Mouse (Mus musculus): ENCODE measurements at regions not wholly inside any gene's neighbourhood (a gene's known extent, or its start where the extent isn't known, plus 50 kb on each side); places are given as distances from the start of the nearest gene placed in this dataset.

DNA sequence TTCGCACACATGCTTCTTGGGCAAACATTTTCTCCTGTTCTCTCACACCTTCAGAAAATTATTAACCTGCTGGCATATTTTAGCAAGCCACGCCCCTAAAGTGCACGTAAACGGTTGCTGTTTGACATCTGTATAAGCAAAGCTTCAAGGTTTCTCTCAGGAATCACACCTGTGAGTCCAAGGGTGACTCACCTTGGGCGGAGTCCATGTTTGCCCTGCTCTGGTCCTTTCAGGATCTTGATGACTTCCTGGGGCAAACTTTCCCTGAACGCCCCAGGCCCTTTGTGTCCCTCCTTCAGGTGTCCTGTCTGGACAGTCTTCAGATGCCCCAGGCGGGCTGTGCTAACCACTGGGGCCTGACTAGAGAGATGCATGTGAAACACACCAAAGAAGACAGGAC is 137.1 kb upstream of the Hs6st1 start:
- no peak overlapping the region for H3K9ac ChIP-seq (ENCODE audit: low read depth, low read length)
- H3K4me1 ChIP-seq (ENCODE audit: control insufficient read depth, insufficient read depth, low read depth, low read length) = no peaks in the 10 kb centered on the region
- no peaks in the 10 kb centered on the region for H3K36me3 ChIP-seq (ENCODE audit: control insufficient read depth, insufficient read depth, low read length)
- no peak overlapping the region for H3K27ac ChIP-seq (ENCODE audit: low read depth, low read length)
- no peaks in the 10 kb centered on the region for H3K9me3 ChIP-seq (ENCODE audit: control insufficient read depth, low read length)
- no peak for ATAC-seq
- WGBS = 92% methylated on average over 7 of the region's 7 CpGs
- H3K4me3 ChIP-seq (ENCODE audit: low read length) = no peak overlapping the region
- no peak overlapping the region for H3K4me2 ChIP-seq (ENCODE audit: low read length)
- no peaks in the 10 kb centered on the region for H3K27me3 ChIP-seq (replicated peaks; ENCODE audit: control insufficient read depth, insufficient read depth, low read length)

GRCm38 (mm10) chr1:35933511-35933910 is 134.7 kb upstream of the Hs6st1 start:
- Histone ChIP-seq H3K9ac (ENCODE audit: low read depth, low read length) (no peak overlapping the region), H3K9me3 (ENCODE audit: control insufficient read depth, low read length) (no peaks in the 10 kb centered on the region), H3K4me1 (ENCODE audit: control insufficient read depth, insufficient read depth, low read depth, low read length) (no peaks in the 10 kb centered on the region), H3K4me2 (ENCODE audit: low read length) (no peak overlapping the region), H3K4me3 (ENCODE audit: low read length) (no peak overlapping the region), H3K36me3 (ENCODE audit: control insufficient read depth, insufficient read depth, low read length) (no peaks in the 10 kb centered on the region), H3K27ac (ENCODE audit: low read depth, low read length) (no peak overlapping the region), H3K27me3 (replicated peaks; ENCODE audit: control insufficient read depth, insufficient read depth, low read length) (no peaks in the 10 kb centered on the region)
- ATAC-seq = no peak
- WGBS = 87% methylated on average over 7 of the region's 7 CpGs

DNA sequence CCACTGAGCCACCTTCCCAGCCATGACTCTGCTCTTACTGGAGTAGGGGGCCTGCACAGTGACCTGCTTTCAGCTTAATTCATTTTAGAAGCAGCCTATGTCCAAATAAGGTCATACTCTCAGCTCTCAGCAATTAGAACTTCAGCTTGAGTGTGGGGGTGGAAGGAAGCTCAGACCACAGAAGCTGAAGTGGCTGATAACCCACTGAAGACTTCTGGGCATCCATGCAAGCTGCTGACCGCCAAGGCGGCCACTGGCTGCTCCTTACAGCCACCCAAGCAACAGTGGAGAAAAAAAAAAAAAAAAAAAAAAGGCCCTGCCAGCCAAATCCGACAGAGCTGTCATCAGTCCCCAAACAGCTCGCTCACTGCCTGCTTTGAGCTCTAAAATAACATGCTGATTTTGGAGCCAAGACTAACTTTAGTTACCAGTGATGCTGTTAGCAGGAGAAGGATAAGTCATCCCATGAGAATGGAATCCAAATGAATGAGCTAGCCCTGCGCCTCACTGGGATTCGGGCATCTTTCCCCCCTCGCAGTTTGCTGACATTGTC is 133.0 kb upstream of the Hs6st1 start:
- H3K27ac ChIP-seq (ENCODE audit: low read depth, low read length) = no peak overlapping the region
- WGBS = 56% methylated on average over 7 of the region's 7 CpGs
- no peaks in the 10 kb centered on the region for H3K9me3 ChIP-seq (ENCODE audit: control insufficient read depth, low read length)

GRCm38 (mm10) chr1:35936362-35937093 is 131.7 kb upstream of the Hs6st1 start:
- Histone ChIP-seq H3K9me3 (ENCODE audit: control insufficient read depth, low read length) (no peaks in the 10 kb centered on the region), H3K27ac (ENCODE audit: low read depth, low read length) (no peak overlapping the region), H3K27me3 (replicated peaks; ENCODE audit: control insufficient read depth, insufficient read depth, low read length) (no peaks in the 10 kb centered on the region), H3K4me1 (ENCODE audit: control insufficient read depth, insufficient read depth, low read depth, low read length) (peaks cover 2% of the 10 kb centered on the region; the same call in 1 of the 2 replicates), H3K4me2 (ENCODE audit: low read length) (no peak overlapping the region), H3K4me3 (ENCODE audit: low read length) (no peak overlapping the region), H3K9ac (ENCODE audit: low read depth, low read length) (no peak overlapping the region), H3K36me3 (ENCODE audit: control insufficient read depth, insufficient read depth, low read length) (no peaks in the 10 kb centered on the region)
- 73% methylated on average over 5 of the region's 5 CpGs for WGBS
- no peak for ATAC-seq

More for the DNA sequence above, 133.0 kb upstream of the Hs6st1 start:
- H3K4me1 ChIP-seq (ENCODE audit: control insufficient read depth, insufficient read depth, low read depth, low read length) = no peaks in the 10 kb centered on the region
- no peaks in the 10 kb centered on the region for H3K27me3 ChIP-seq (replicated peaks; ENCODE audit: control insufficient read depth, insufficient read depth, low read length)
- no peak overlapping the region for H3K4me2 ChIP-seq (ENCODE audit: low read length)
- H3K36me3 ChIP-seq (ENCODE audit: control insufficient read depth, insufficient read depth, low read length) = no peaks in the 10 kb centered on the region
- H3K9ac ChIP-seq (ENCODE audit: low read depth, low read length) = no peak overlapping the region
- no peak for ATAC-seq
- H3K4me3 ChIP-seq (ENCODE audit: low read length) = no peak overlapping the region

DNA sequence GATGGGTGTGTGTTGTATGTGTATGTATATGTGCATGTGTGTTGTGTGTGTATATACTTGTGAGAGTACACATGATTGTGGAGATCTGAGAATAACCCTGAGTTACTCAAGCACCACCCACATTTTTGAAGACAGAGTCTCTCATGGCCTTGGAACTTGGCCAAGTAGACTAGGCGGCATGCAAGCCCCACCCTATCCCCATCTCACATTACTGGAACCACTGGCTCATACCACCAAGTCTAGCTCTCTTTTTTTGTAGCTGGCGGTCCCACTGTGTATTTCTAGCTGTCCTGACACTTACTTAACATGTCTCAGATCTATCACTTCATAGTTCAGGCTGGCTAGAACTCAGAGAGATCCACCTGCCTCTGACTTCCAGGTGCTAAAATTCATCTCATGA is 128.0 kb upstream of the Hs6st1 start:
- Histone ChIP-seq H3K4me1 (ENCODE audit: control insufficient read depth, insufficient read depth, low read depth, low read length) (peaks cover 6% of the 10 kb centered on the region; the same call in 1 of the 2 replicates), H3K27me3 (replicated peaks; ENCODE audit: control insufficient read depth, insufficient read depth, low read length) (no peaks in the 10 kb centered on the region), H3K9ac (ENCODE audit: low read depth, low read length) (no peak overlapping the region), H3K4me2 (ENCODE audit: low read length) (no peak overlapping the region), H3K36me3 (ENCODE audit: control insufficient read depth, insufficient read depth, low read length) (no peaks in the 10 kb centered on the region), H3K27ac (ENCODE audit: low read depth, low read length) (no peak overlapping the region), H3K4me3 (ENCODE audit: low read length) (no peak overlapping the region), H3K9me3 (ENCODE audit: control insufficient read depth, low read length) (no peaks in the 10 kb centered on the region)
- no peak for ATAC-seq
- WGBS = 73% methylated on average over 2 of the region's 2 CpGs

GRCm38 (mm10) chr1:35941642-35942077 is 126.5 kb upstream of the Hs6st1 start:
- no peaks in the 10 kb centered on the region for H3K9me3 ChIP-seq (ENCODE audit: control insufficient read depth, low read length)
- 0 out of 2 replicates have a peak, but pooled peaks have one; percentile 14 for ATAC-seq

DNA sequence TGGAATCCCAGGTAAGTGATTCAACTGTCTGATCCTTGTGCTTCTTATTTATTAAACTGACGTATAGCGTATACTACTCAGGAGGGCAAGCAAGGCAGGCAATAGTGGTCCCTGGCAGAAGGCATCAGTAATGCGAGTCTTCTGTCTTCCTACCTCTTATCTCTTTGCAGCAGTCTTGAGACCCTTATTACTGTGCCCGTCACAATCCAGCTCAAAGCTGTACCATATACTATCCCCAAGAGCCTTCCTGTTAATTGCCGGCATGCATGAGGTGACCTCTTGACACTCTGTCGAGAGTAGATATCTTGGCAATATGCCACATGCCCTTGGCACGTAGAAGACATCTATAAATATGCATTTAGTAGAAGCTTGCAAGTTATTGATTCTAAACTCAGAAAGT is 126.0 kb upstream of the Hs6st1 start:
- 44% methylated on average over 7 of the region's 7 CpGs for WGBS
- Histone ChIP-seq H3K4me2 (ENCODE audit: low read length) (no peak overlapping the region), H3K27me3 (replicated peaks; ENCODE audit: control insufficient read depth, insufficient read depth, low read length) (no peaks in the 10 kb centered on the region), H3K9ac (ENCODE audit: low read depth, low read length) (no peak overlapping the region), H3K4me1 (ENCODE audit: control insufficient read depth, insufficient read depth, low read depth, low read length) (peaks cover 6% of the 10 kb centered on the region; the same call in 1 of the 2 replicates), H3K27ac (ENCODE audit: low read depth, low read length) (no peak overlapping the region), H3K9me3 (ENCODE audit: control insufficient read depth, low read length) (no peaks in the 10 kb centered on the region), H3K36me3 (ENCODE audit: control insufficient read depth, insufficient read depth, low read length) (no peaks in the 10 kb centered on the region), H3K4me3 (ENCODE audit: low read length) (no peak overlapping the region)
- peak; percentile 35; the same call in 1 of the 2 replicates for ATAC-seq

More at GRCm38 (mm10) chr1:35941642-35942077, 126.5 kb upstream of the Hs6st1 start:
- no peak overlapping the region for H3K9ac ChIP-seq (ENCODE audit: low read depth, low read length)
- 17% methylated on average over 8 of the region's 8 CpGs for WGBS
- H3K27me3 ChIP-seq (replicated peaks; ENCODE audit: control insufficient read depth, insufficient read depth, low read length) = no peaks in the 10 kb centered on the region
- H3K36me3 ChIP-seq (ENCODE audit: control insufficient read depth, insufficient read depth, low read length) = no peaks in the 10 kb centered on the region
- H3K27ac ChIP-seq (ENCODE audit: low read depth, low read length) = no peak overlapping the region
- no peak overlapping the region for H3K4me2 ChIP-seq (ENCODE audit: low read length)
- H3K4me3 ChIP-seq (ENCODE audit: low read length) = no peak overlapping the region
- peaks cover 6% of the 10 kb centered on the region; the same call in 1 of the 2 replicates for H3K4me1 ChIP-seq (ENCODE audit: control insufficient read depth, insufficient read depth, low read depth, low read length)

DNA sequence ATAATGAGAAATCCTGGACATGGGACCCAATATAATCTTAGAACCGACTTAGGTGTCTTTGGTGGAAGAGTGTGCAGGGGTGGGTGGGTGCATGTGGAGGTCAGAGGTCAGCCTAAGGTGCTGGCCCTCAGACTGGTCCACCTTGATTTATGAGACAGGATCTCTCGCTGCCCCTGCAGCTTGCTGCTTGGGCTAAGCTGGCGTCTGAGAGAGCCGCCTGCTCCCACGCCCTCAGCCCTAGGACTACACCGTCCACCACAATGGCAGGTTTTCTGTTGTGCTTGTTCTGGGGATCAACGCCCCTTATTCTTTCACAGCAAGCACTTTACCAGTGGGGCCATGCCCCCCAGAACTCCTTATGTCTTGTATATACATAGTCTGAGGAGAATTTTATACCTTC is 124.4 kb upstream of the Hs6st1 start:
- ATAC-seq = no peak; the same call in 1 of the 2 replicates
- Histone ChIP-seq H3K4me1 (ENCODE audit: control insufficient read depth, insufficient read depth, low read depth, low read length) (peaks cover 6% of the 10 kb centered on the region; the same call in 1 of the 2 replicates), H3K9ac (ENCODE audit: low read depth, low read length) (no peak overlapping the region), H3K4me2 (ENCODE audit: low read length) (no peak overlapping the region), H3K36me3 (ENCODE audit: control insufficient read depth, insufficient read depth, low read length) (no peaks in the 10 kb centered on the region), H3K9me3 (ENCODE audit: control insufficient read depth, low read length) (no peaks in the 10 kb centered on the region), H3K27me3 (replicated peaks; ENCODE audit: control insufficient read depth, insufficient read depth, low read length) (no peaks in the 10 kb centered on the region), H3K27ac (ENCODE audit: low read depth, low read length) (no peak overlapping the region), H3K4me3 (ENCODE audit: low read length) (no peak overlapping the region)
- 33% methylated on average over 7 of the region's 7 CpGs for WGBS

DNA sequence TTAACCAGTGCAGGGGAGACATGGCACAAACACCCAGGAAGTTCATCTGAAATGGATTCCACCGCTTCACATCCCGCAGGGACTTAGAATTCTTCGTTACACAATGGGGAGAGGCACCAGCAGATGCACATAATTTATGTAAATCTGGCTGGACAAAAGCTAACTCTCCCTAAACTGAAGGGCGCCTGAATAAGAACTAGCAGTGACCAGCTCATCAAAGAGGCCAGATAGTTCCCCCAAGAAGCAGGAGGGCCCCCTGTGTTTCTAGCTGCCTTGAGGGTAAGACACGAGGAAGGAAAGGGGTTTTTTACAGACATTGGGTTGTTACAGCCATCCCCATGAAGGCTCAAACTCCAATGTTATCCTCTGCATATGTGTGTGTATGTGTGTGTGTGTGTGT is 123.8 kb upstream of the Hs6st1 start:
- WGBS = 21% methylated on average over 5 of the region's 5 CpGs
- H3K27me3 ChIP-seq (replicated peaks; ENCODE audit: control insufficient read depth, insufficient read depth, low read length) = no peaks in the 10 kb centered on the region
- ATAC-seq = no peak

More for the DNA sequence above, 123.8 kb upstream of the Hs6st1 start:
- Histone ChIP-seq H3K4me3 (ENCODE audit: low read length) (no peak overlapping the region), H3K27ac (ENCODE audit: low read depth, low read length) (no peak overlapping the region), H3K9ac (ENCODE audit: low read depth, low read length) (no peak overlapping the region), H3K4me1 (ENCODE audit: control insufficient read depth, insufficient read depth, low read depth, low read length) (peaks cover 6% of the 10 kb centered on the region; the same call in 1 of the 2 replicates), H3K4me2 (ENCODE audit: low read length) (no peak overlapping the region), H3K9me3 (ENCODE audit: control insufficient read depth, low read length) (no peaks in the 10 kb centered on the region), H3K36me3 (ENCODE audit: control insufficient read depth, insufficient read depth, low read length) (no peaks in the 10 kb centered on the region)

Measured in hindbrain, embryonic 16.5 days (tissue).